Mouse (Mus musculus) ovary, postnatal 10 days (tissue): ENCODE results near the gene Twist1.

ENCODE experiments used
- DNase-seq: peaks from one replicate; pipeline ENCODE4 v3.0.0; 2022; ENCODE audit warnings: low spot score

Twist1 gene

DNA sequence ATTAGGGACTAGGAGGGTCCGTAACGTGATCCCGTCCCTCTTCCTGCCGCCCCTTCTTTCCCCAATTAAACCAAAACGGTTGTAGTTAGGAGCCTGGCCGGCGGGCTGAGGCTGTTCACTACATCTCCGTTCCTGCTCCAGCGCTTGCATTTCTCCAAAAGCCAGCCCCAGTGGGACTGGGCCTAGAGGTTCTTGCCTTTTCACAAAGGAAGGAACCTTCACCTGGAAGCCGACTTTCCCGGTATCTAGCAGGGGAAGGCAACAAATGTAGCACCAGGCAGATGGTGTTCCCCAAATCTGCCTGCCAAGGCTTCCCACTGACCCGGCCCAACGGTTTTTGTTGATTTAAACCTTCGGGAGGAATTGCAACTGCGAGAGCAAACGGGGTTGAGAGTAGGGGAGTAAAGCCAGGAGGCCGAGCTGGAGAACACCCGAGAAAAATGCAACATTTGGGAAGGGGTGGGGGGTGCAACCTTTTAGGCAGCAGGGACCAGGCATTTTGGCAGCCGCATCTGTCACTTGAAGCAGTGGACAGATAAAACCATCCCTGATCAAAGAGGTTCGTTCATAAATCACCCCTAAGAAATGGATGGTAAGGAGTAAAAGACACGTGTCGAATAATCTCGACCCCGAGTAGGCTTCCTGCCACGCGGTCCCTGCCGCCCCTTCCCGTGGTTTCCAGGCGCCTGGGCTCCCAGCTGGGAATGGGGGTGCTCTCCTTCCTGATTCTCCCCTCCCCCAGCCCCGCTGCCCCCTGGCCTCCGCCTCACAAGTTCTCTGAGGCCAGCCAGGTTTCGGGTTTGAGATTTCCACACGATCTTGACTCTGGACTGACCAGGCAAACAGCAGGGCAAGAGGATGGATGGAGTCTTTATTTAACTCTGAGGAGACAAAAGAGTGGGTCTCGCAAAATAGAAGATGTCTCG is 9.3 kb downstream of the Twist1 start:
- no peak for DNase-seq

DNA sequence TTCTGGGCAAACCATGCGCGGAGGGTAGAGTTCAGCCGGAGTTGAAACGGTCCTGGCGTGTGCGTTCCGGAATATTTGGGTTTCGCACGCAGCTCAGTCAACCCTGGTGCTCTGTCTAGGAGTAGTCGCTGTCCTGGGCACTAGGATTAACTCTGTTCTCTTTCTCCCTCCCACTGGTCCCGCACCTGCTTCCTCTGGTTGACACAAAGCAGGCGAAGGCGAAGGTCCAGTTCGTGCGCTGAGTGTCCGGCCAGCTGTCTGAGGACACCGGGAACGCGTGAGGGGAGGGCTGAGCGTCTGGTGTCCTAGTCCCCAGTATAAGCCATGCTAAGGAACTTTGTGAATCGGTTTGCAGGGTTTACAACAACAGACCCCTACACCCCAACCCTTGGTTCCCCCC is 10.0 kb downstream of the Twist1 start:
- DNase-seq: no peak

DNA sequence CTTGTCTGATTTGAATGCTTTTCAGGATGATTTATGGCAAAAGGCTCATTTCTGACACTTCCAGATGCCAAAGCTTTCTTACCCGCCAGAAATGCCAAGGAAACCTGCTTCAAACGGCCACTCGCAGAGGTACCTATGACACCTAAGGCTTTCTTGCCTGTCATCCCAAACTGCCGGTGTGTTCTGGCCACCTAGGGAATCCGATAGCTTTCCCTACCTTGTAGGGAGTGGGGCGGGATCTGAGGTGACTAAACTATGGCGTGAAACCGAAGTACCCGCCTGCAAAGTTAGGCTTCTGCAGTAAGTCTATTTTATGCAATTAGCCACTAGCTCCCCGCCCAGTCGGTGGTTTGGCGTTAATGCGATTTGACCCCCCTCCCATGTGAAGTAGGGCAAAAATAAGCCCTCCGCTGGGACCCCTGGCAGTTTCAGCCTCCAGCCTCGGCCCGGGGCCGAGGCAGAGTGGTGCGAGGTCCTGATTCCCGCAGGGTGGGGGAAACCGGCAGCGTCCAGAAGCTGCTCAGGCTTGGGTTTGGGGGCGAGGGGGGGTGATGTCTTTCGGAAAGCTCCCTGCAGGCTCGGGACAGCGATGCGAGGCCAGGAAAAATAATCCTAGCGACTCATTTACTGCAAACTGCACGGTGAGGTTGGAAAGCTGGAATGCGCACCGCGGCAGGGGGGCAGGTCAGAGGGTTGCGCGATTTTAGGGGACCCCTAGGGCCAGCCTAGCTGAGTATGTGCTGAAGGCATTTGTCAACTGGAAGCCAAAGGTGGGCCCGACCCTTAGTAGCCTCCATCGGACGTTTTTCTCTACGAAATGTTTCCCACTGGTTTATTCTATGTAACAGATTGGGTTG is 10.8 kb downstream of the Twist1 start:
- no peak for DNase-seq

DNA sequence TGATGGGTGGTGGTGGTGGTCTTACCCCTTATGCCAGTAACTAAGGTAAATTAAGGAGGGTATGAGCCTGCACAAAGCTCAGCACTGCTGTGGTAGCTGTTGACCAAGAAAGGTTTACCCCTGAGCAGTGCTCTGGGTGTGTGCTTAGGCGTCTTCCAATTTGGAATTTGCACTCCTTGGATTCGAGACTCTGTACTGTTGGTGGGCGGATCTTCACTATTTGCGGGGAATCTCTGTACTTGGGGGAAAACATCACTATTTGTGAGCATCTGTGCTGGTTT is 11.4 kb downstream of the Twist1 start:
- no peak for DNase-seq

DNA sequence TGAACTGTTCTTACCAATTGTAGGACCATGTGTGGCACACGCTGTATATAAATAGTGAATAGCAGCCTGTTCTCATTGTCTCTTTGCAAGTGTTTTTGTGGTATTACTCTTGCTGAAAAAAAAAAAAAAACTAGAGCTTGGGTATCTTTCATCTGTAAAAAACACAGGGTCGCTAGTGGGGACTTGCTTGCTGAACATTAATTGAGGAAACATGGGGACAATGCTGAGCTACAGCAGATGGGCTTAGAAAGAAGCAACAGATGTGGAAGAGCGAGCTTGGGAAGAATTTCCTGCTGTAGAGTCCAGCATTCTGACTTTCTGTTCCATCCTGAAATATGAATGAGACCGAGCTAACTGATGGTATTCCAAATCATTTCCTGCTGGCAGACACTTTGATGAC is 22.7 kb downstream of the Twist1 start:
- DNase-seq: no peak

- no peak for DNase-seq
Observed at GRCm38 (mm10) chr12:33981433-33981832, 24.0 kb downstream of the Twist1 start.

DNA sequence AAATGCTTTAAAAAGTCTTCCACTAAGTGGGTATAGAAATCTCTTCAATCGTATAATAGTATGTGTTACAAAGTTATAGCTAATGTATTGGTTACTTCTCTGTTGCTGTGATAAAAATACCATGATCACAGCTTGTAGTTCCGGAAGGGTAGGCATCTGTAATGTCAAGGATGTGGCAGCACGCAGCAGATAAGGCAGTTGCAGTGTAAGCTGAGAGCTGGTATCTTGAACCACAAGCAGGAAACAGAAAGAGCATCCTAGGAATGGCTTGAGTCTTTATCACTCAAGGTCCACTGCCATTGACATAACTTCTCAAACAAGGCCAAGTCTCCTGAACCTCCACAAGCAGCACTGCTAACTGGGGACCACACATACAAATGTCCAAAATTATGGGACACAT is 35.7 kb downstream of the Twist1 start:
- DNase-seq: no peak
